Mouse (Mus musculus) R1 (cell line): ENCODE results near the gene BC048562.
A peak's percentile ranks its signal among the peaks of the same experiment; 100 is the strongest.

Experiments
- DNase-seq: peaks from one replicate; pipeline ENCODE4 v3.0.0-alpha.2; 2018; ENCODE audit warnings: low read depth, low spot score

BC048562 gene

GRCm38 (mm10) chr9:108436182-108436581 lies at the start of gene BC048562:
Gene BC048562 (plus strand): TSS chr9:108436482.
- no peak for DNase-seq

GRCm38 (mm10) chr9:108386816-108387215 lies 49.5 kb upstream of the BC048562 start:
- DNase-seq: no peak

- no peak for DNase-seq
Measured at GRCm38 (mm10) chr9:108388601-108389000, 47.7 kb upstream of the BC048562 start.

GRCm38 (mm10) chr9:108389220-108389619 lies 47.1 kb upstream of the BC048562 start:
- DNase-seq: peak; percentile 50

- DNase-seq: peak; percentile 95
Measured at GRCm38 (mm10) chr9:108392676-108393075, 43.6 kb upstream of the BC048562 start, which contains the start of gene 1700102P08Rik. Gene 1700102P08Rik (plus strand): TSS chr9:108392805.

GRCm38 (mm10) chr9:108394191-108394590 lies 42.1 kb upstream of the BC048562 start:
- no peak for DNase-seq

- no peak for DNase-seq
Measured at GRCm38 (mm10) chr9:108395427-108395826, 40.9 kb upstream of the BC048562 start.

GRCm38 (mm10) chr9:108398324-108398723 lies 38.0 kb upstream of the BC048562 start:
- no peak for DNase-seq

- DNase-seq: no peak
Measured at GRCm38 (mm10) chr9:108401186-108401960, 34.9 kb upstream of the BC048562 start.

- DNase-seq: no peak
Measured at GRCm38 (mm10) chr9:108403081-108403480, 33.2 kb upstream of the BC048562 start.

GRCm38 (mm10) chr9:108404451-108404850 lies 31.8 kb upstream of the BC048562 start:
- peak; percentile 68 for DNase-seq

- no peak for DNase-seq
Measured at GRCm38 (mm10) chr9:108409535-108409934, 26.7 kb upstream of the BC048562 start.

GRCm38 (mm10) chr9:108411381-108411942 lies 24.8 kb upstream of the BC048562 start:
- no peak for DNase-seq

GRCm38 (mm10) chr9:108412221-108412620 lies 24.1 kb upstream of the BC048562 start:
- DNase-seq: peak; percentile 25

- no peak for DNase-seq
Measured at GRCm38 (mm10) chr9:108428384-108428783, 7.9 kb upstream of the BC048562 start, which contains the start of gene Ccdc36. Gene Ccdc36 (minus strand): TSS chr9:108428484.

- peak; percentile 87 for DNase-seq
Measured at GRCm38 (mm10) chr9:108431431-108432067, 4.7 kb upstream of the BC048562 start.

- no peak for DNase-seq
Measured at GRCm38 (mm10) chr9:108439176-108439575, 2.9 kb downstream of the BC048562 start.

GRCm38 (mm10) chr9:108440485-108440884 lies 4.2 kb downstream of the BC048562 start:
- no peak for DNase-seq

GRCm38 (mm10) chr9:108441236-108441919 lies 5.1 kb downstream of the BC048562 start:
- no peak for DNase-seq

GRCm38 (mm10) chr9:108445125-108445524 lies 8.8 kb downstream of the BC048562 start:
- DNase-seq: no peak

GRCm38 (mm10) chr9:108449860-108450259 lies 13.6 kb downstream of the BC048562 start:
- peak; percentile 74 for DNase-seq
